Mouse (Mus musculus): Measurements from ENCODE around the gene Vamp4. TPM values are rescaled to one million over a fixed set of nuclear protein-coding genes. Genes with fewer than 3 reads are reported as not detected.

Vamp4 gene
- polyA plus RNA-seq, 1 experiment from 2014 or later: 46.3 TPM

DNA sequence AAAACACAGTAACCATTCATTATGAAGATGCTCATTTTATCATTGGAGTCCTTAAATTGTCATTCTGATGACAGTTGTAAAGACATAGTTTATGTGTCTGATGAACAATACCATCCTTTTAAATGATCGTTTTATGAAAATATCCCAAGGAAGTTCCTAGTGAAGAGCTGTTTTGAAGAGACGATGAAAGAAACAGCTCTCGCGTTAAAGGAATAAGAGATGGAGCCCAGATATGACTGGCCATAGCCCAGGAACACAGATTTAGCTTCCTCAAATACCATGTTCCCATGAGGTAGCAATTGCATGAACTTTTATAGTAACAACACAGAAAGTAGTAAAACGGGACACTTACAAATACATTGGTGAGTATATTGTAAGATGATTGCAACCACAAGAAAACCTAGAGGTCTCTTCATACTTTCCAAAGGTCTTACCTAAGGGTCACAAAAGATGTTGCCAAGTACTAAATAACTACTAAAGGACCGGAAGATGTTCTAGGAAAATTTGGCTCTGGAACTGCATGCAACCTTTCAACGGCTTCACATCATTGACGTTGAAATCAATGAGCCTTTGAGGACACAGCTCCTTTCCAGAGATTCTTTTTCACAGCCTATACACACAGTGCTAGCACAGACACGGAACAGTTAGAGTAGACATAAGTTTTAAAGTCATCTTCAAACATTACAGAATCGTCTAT, 21.2 kb upstream of the Vamp4 start:
- peaks cover 3% of the 10 kb centered on the region for H3K27me3 ChIP-seq
- POLR2A ChIA-PET: interaction anchor here (0.6 to 0.9 kb wide), 2 partner anchors 117 to 190 kb away, joined by 3 to 4 read pairs; no protein-coding TSS in a partner anchor
- in situ Hi-C loops (cut with MboI; ENCODE audit: low pct_unique_long_range_greater_than_20kb): loop anchor here (25.0 kb wide), 1 partner anchor 562 kb away; the partner anchor contains the start of gene 4930558K02Rik
- CTCF ChIA-PET: interaction anchor here (1.2 to 2.7 kb wide), 8 partner anchors 10 to 191 kb away, joined by 3 to 13 read pairs (median 6); no protein-coding TSS in a partner anchor
- no peak for DNase-seq (ENCODE audit: low read depth, low spot score)
- TF ChIP-seq CTCF (IDR thresholded peaks at IDR 0.05): no peak
- no peak for ATAC-seq

DNA sequence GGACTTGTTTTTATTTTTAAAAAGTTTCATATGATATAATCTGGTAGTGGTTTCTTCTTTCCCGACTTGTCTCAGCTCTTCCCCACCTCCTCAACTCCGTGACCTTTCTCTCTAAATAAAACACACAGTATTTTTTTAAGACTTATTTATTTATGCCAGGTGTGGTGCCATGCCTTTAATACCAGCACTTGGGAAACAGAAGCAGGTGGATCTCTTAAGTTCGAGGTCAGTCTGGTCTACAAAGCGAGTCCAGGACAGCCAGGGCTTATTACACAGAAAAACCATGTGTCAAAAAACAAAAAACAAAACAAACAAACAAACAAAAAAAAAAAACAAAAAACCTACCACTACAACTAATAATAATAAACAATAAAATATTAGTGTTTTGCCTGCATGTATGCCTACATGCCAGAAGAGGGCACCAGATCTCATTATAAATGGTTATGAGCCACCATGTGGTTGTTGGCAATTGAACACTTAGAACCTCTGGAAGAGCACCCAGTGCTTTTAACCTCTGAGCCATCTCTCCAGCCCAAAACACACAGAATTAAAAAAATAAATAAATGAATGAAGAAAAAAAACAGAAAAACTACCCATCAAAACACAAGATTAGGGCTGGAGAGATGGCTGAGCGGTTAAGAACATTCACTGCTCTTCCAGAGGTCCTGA, 20.6 kb upstream of the Vamp4 start:
- TF ChIP-seq CTCF (IDR thresholded peaks at IDR 0.05): peak; percentile 84
- CTCF ChIA-PET: interaction anchor here (1.2 to 2.7 kb wide), 5 partner anchors 19 to 192 kb away, joined by 3 to 13 read pairs (median 9); no protein-coding TSS in a partner anchor
- DNase-seq (ENCODE audit: low read depth, low spot score) (no peak), ATAC-seq (no peak)
- POLR2A ChIA-PET: no interaction called here
- H3K27me3 ChIP-seq: peaks cover 3% of the 10 kb centered on the region
- in situ Hi-C loops (cut with MboI; ENCODE audit: low pct_unique_long_range_greater_than_20kb): loop anchor here (5.0 to 25.0 kb wide), 2 partner anchors 113 to 562 kb away; partner anchors contain the start of gene 4930558K02Rik

DNA sequence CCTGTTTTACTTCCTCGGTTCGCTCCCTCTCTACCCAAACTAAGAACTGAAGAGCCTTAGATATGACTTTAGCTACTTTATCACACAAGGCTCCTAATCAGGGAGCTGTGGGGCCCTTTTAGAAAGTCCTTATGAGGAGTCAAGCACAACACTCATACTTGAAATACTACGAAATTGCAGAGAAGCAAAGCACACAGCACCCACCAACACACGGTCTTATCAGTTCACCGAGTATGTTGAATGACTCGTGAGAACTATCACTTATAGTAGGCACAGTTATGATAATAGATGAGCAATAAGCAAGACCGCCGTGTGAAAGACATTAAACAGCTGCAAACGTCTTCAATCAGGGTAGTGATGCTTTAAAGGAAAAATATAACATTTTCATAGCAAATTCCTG, 17.4 kb upstream of the Vamp4 start:
- POLR2A ChIA-PET: no interaction called here
- no peak for TF ChIP-seq CTCF (IDR thresholded peaks at IDR 0.05)
- CTCF ChIA-PET: interaction anchor here (0.7 to 1.0 kb wide), 2 partner anchors 62 to 112 kb away, joined by 3 read pairs; no protein-coding TSS in a partner anchor
- H3K27me3 ChIP-seq: peaks cover 3% of the 10 kb centered on the region
- in situ Hi-C loops (cut with MboI; ENCODE audit: low pct_unique_long_range_greater_than_20kb): loop anchor here (5.0 kb wide), 1 partner anchor 109 kb away; no protein-coding TSS in a partner anchor
- DNase-seq (ENCODE audit: low read depth, low spot score) (no peak), ATAC-seq (no peak)

DNA sequence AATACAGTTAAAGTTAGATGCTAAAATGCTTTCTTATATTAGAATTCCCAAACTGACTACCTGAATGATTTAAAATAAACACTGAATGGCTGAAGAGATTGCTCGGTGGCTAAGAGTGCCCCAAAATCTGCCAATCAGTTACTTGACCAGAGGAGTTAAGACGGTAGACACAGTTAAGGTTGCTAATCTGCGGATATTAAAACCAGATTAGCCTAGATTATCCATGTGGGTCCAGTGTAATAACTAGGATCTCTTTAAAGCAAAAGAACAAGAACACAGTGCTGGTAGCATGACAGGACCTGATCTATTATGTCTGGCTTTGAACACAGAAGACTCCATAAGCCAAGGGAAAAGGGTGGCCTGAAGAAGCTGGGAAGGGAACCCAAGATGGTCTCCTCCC, 16.1 kb upstream of the Vamp4 start:
- H3K27me3 ChIP-seq: peaks cover 3% of the 10 kb centered on the region
- no peak for TF ChIP-seq CTCF (IDR thresholded peaks at IDR 0.05)
- CTCF ChIA-PET: interaction anchor here (1.8 kb wide), 1 partner anchor 10 kb away, joined by 4 read pairs; no protein-coding TSS in a partner anchor
- in situ Hi-C loops (cut with MboI; ENCODE audit: low pct_unique_long_range_greater_than_20kb): loop anchor here (5.0 kb wide), 1 partner anchor 108 kb away; no protein-coding TSS in a partner anchor
- POLR2A ChIA-PET: no interaction called here
- DNase-seq (ENCODE audit: low read depth, low spot score): no peak
- ATAC-seq: no peak

DNA sequence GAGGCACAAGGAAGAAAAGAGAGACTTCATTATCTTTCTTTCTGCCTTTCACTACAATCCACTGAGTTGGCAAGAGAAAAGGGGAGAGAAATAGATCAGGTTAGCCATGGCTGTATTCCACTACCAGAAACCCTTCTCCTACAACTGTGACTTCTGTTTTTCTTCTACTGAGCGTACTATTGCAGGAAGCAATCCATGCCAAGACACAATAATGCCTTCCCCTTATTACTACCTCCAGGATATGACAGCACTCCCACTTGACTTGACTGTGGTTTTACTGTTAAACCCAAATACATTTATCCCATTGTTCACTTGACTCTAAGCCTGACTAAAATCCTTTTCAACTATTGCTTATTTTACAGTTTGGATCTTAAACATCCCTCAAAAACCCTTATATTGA, 7.1 kb upstream of the Vamp4 start:
- no peak for TF ChIP-seq CTCF (IDR thresholded peaks at IDR 0.05)
- ATAC-seq: no peak
- no peak for DNase-seq (ENCODE audit: low read depth, low spot score)
- CTCF ChIA-PET: no interaction called here
- in situ Hi-C loops (cut with MboI; ENCODE audit: low pct_unique_long_range_greater_than_20kb): no loop called here
- POLR2A ChIA-PET: no interaction called here
- no peaks in the 10 kb centered on the region for H3K27me3 ChIP-seq

DNA sequence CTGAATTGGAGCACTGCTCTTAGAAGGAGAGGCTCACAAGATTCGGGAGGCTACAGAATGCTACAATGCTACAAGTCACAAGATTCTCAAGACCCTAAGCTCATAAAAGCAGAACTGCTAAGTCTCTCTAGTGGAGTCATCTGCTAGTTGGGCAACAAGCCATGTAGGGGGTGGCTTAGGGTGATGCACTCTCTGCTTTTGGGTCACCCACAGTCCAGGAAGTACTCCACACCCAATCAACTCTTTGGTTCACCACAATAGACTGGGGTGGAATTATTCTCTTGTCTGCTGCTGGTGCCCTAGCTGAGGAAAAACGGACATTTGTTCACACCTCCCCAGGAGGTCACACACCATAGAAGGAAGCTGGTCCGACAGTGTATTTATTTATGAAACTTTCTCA, 5.3 kb upstream of the Vamp4 start:
- POLR2A ChIA-PET: no interaction called here
- in situ Hi-C loops (cut with MboI; ENCODE audit: low pct_unique_long_range_greater_than_20kb): no loop called here
- no peak for DNase-seq (ENCODE audit: low read depth, low spot score)

DNA sequence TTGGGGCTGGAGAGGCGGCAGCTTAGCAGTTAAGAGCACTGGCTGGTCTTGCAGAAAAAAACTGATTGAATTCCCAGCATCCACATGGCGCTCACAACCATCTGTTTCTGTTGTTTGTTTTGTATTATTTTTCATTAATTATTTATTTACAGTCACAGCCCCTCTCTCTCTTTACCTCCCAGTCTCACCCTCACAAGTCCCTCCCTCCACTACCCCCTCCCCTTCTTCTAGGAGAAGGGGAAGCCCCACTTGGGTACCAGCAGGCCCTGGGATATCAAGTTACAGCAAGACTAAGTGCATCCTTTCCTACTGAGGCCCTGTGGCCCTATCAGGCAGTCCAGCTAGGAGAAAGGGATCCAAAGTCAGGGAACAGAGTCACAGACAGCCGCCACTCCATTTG, 3.0 kb upstream of the Vamp4 start:
- in situ Hi-C loops (cut with MboI; ENCODE audit: low pct_unique_long_range_greater_than_20kb): no loop called here
- TF ChIP-seq CTCF (IDR thresholded peaks at IDR 0.05): no peak
- no peaks in the 10 kb centered on the region for H3K27me3 ChIP-seq
- ATAC-seq (no peak), DNase-seq (ENCODE audit: low read depth, low spot score) (no peak)
- ChIA-PET POLR2A (no interaction called here), CTCF (no interaction called here)

More for the DNA sequence above, 5.3 kb upstream of the Vamp4 start:
- no peak for ATAC-seq
- no peak for TF ChIP-seq CTCF (IDR thresholded peaks at IDR 0.05)
- CTCF ChIA-PET: interaction anchor here (1.1 kb wide), 2 partner anchors 10 to 56 kb away, joined by 4 read pairs; no protein-coding TSS in a partner anchor
- H3K27me3 ChIP-seq: no peaks in the 10 kb centered on the region

DNA sequence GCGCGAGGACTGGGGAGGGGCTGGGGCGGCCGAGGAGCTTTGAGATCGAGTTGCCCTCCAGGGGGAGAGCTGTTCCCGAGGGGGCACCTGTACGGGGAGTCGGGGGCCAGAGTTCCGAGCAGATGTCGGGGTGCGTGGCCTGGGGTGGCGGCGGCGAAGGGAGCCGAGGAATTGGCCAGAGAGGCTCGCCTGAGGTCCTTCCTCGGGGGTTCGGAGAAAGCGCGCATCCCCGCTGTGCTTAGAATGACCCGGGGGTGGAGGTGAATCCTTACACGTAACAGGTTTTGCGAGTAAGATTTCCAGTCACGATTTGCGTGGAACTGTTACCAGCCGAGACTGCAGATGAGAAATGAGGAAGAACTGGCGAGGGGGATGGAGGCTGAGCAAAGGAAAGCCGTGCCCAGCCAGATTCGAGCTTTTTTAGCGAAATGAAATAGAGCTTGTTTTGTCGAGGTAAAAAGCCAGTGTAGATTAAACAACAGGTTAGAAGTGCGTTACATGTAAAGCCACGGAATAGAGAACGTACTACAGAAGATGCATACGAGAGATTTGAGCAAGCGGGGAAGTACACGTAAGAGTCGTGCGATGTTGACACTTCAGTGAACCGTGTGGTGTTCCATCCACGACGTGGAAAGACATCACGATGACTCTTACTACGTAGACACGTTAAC, 751 bp downstream of the Vamp4 start:
- H3K27me3 ChIP-seq: no peaks in the 10 kb centered on the region
- ATAC-seq: peak; percentile 58
- TF ChIP-seq CTCF (IDR thresholded peaks at IDR 0.05): no peak
- in situ Hi-C loops (cut with MboI; ENCODE audit: low pct_unique_long_range_greater_than_20kb): no loop called here
- ChIA-PET CTCF (interaction anchor here (0.6 kb wide), 1 partner anchor 14 kb away, joined by 3 read pairs; no protein-coding TSS in a partner anchor), POLR2A (interaction anchor here (0.6 kb wide), 2 partner anchors 16 to 28 kb away, joined by 3 to 5 read pairs; no protein-coding TSS in a partner anchor)
- no peak for DNase-seq (ENCODE audit: low read depth, low spot score)

DNA sequence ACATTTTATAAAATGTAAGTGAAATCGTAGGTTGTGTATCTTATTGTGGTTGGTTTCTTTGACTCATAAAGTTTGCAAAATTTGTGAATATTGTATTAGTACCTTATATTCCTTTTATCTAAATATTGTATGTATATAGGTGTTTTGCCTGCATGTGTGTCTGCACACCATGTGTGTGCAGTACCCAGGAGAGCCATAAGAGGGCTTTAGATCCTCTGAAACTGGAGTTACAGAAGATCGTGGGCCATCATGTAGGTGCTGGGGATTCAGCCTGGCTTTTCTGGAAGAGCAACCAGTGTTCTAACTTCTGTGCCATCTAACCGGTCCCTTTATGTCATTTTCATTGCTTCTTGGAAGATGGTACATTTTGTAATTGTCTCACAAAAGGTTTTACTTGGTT, 4.8 kb downstream of the Vamp4 start:
- no peaks in the 10 kb centered on the region for H3K27me3 ChIP-seq
- DNase-seq (ENCODE audit: low read depth, low spot score): no peak
- in situ Hi-C loops (cut with MboI; ENCODE audit: low pct_unique_long_range_greater_than_20kb): no loop called here
- TF ChIP-seq CTCF (IDR thresholded peaks at IDR 0.05): peak; percentile 37
- no peak for ATAC-seq
- POLR2A ChIA-PET: no interaction called here
- CTCF ChIA-PET: no interaction called here

DNA sequence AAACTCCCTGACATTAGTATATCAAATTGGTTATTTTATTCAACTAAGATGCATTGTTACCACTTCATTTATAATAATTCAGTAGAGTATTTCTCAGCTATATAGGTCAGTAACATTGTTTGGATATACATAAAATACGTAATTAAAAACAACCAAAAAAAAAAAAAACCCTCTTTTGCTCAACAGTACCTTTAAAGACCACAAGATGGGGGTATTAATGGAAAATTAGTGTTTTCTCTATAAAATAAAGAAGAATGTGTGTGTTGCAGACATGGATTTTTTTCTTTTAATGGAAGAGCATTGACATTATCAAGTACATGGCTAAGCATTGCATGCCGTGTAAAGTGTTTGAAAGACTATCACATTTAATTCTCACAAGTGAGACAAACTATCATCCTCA, 12.6 kb downstream of the Vamp4 start:
- no peak for ATAC-seq
- POLR2A ChIA-PET: no interaction called here
- CTCF ChIA-PET: no interaction called here
- TF ChIP-seq CTCF (IDR thresholded peaks at IDR 0.05): no peak
- no peaks in the 10 kb centered on the region for H3K27me3 ChIP-seq
- in situ Hi-C loops (cut with MboI; ENCODE audit: low pct_unique_long_range_greater_than_20kb): no loop called here
- no peak for DNase-seq (ENCODE audit: low read depth, low spot score)

All from Patski (cell line).